Mouse (Mus musculus) forebrain, postnatal 0 days (tissue): ENCODE measurements around the gene Gm49336. TPM values are rescaled to one million over a fixed set of nuclear protein-coding genes. Genes with fewer than 3 reads are reported as not detected.

Experiments used
- ATAC-seq: fragments of 200-750 bp; cut with Nextera tagmentation; 2 replicates; pipeline ENCODE4 v1.8.0; 2017; ENCODE audit warnings: mild to moderate bottlenecking, moderate library complexity
- DNase-seq: peaks from one replicate; pipeline ENCODE4 v3.0.0-alpha.2; 2015
- H3K27ac ChIP-seq: fragments of 300-500 bp; sonication (generic); 2 replicates; pipeline ENCODE4 v1.5.1; 2014; ENCODE audit warnings: low read depth, mild to moderate bottlenecking, antibody characterized with exemption, low read length, moderate library complexity, mixed read lengths
- H3K27me3 ChIP-seq: fragments of 300-500 bp; sonication (generic); 2 replicates; pipeline ENCODE4 v1.6.1; 2014; ENCODE audit warnings: mild to moderate bottlenecking, low read length, mixed read lengths; ENCODE audit not compliant: insufficient read depth
- H3K36me3 ChIP-seq: fragments of 300-500 bp; sonication (generic); 2 replicates; pipeline ENCODE4 v1.6.1; 2014; ENCODE audit warnings: mild to moderate bottlenecking, moderate library complexity; ENCODE audit not compliant: insufficient read depth
- H3K4me1 ChIP-seq: fragments of 300-500 bp; sonication (generic); 2 replicates; pipeline ENCODE4 v1.6.1; 2014; ENCODE audit warnings: antibody characterized with exemption; ENCODE audit not compliant: insufficient read depth
- H3K4me2 ChIP-seq: fragments of 300-500 bp; sonication (generic); 2 replicates; pipeline ENCODE4 v1.6.1; 2014; ENCODE audit warnings: low read depth, mild to moderate bottlenecking, moderate library complexity
- H3K4me3 ChIP-seq: fragments of 300-500 bp; sonication (generic); 2 replicates; pipeline ENCODE4 v1.5.1; 2014; ENCODE audit warnings: low read depth, low read length, mixed read lengths
- H3K9ac ChIP-seq: fragments of 300-500 bp; sonication (generic); 2 replicates; pipeline ENCODE4 v1.6.1; 2014; ENCODE audit warnings: mild to moderate bottlenecking
- H3K9me3 ChIP-seq: fragments of 300-500 bp; sonication (generic); 2 replicates; pipeline ENCODE4 v1.6.1; 2016; ENCODE audit warnings: low read length
- CTCF ChIP-seq: sonication (generic); IDR thresholded peaks from 2 replicates; pipeline ENCODE4 v1.5.1; 2016; ENCODE audit warnings: antibody characterized with exemption, control low read depth, low read depth
- WGBS: fragments of 180-500 bp; shearing (Covaris S2); extraction: QIAGEN DNeasy Blood & Tissue Kit; methylation state at CpG from one replicate; pipeline ENCODE4 v1.1.7; 2014; 5-methylcytosine and 5-hydroxymethylcytosine counted together
- polyA plus RNA-seq: library from polyadenylated mRNA; unstranded; fragments of >200 nt; fragmentation: Nextera tagmentation; extraction: Ambion mirVana; gene quantifications from 2 replicates; pipeline ENCODE4 v1.2.1, GENCODE M21; 2015
- total RNA-seq: library from RNA; depleted of rRNA; stranded (reverse); fragments of >200 nt; gene quantifications from 2 replicates; pipeline ENCODE4 v1.2.3, GENCODE M21; 2014

Gene Gm49336
- total and polyA plus RNA-seq, 2 experiments from 2014 or later, result 35.7 to 138 TPM

DNA sequence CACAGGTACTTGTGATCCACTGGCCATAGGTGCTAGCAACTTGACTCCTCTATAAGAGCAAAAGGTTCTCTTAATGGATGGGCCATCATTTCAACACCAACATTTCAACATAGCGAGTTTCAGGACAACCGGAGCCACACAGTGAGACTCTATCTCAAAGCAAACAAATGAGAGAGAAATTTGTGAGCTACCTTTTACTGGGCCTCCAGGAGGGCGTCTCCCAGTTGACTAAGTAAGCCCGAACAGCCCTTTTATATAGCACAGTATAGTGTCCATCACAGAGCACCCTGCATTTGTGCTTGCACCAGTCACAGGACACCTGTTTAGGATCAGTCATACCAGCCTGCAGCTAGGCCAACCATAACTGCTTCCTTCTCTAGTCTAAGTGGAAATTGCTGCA is 5.8 kb upstream of the Gm49336 start:
- Histone ChIP-seq H3K27ac (no peak overlapping the region), H3K4me1 (no peaks in the 10 kb centered on the region), H3K27me3 (no peaks in the 10 kb centered on the region), H3K9me3 (no peaks in the 10 kb centered on the region), H3K4me2 (no peak overlapping the region), H3K36me3 (no peaks in the 10 kb centered on the region), H3K4me3 (no peak overlapping the region), H3K9ac (no peak overlapping the region)
- TF ChIP-seq CTCF, result no peak
- no peak for DNase-seq
- ATAC-seq, result no peak
- WGBS, result 80% methylated on average over 4 of the region's 4 CpGs

DNA sequence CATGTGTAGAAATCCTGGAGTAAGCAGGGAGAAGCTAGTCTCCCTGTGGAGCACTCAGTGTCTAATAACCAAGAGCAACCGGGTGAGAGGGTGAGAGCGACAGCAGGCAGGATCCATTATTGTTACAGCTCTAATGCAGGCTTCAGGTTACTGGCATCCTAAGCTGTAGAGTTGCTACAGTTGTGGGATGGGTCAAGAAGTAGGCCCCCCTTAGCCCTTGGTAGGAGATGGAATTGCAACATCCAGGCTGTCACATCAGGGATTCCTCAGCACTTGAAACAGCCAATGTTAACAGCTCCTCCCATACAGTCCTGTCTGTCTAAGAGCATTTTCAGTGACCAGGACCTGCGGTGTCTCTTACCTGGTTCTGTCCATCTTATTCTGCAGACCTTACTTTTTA is 5.0 kb upstream of the Gm49336 start:
- Histone ChIP-seq H3K4me3 (no peak overlapping the region), H3K9ac (no peak overlapping the region), H3K4me1 (no peaks in the 10 kb centered on the region), H3K27ac (no peak overlapping the region), H3K36me3 (no peaks in the 10 kb centered on the region), H3K9me3 (no peaks in the 10 kb centered on the region), H3K27me3 (no peaks in the 10 kb centered on the region), H3K4me2 (no peak overlapping the region)
- 29% methylated on average over 3 of the region's 3 CpGs for WGBS
- ATAC-seq (no peak), DNase-seq (no peak)
- TF ChIP-seq CTCF, result no peak

DNA sequence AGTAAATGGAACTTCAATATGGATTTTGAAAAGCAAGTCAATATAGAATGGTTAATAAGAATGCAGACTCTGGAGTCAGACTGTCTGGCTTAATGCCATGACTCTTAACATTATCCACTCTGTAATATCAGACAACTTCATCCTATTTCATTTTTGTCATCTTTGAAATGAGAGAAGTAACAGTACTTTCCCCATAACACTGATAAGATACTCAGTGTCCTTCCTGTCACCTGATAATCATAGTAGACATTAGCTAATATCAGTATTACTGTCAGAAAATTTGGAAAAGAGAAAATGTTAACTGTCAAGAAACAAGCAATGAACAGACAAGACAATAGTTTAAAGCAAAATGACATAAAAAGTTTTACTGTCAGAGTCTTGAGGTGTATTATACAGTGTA is 3.5 kb upstream of the Gm49336 start:
- no peak overlapping the region for H3K4me2 ChIP-seq
- no peak overlapping the region for H3K27ac ChIP-seq
- no peaks in the 10 kb centered on the region for H3K9me3 ChIP-seq
- peaks cover 2% of the 10 kb centered on the region; the same call in 1 of the 2 replicates for H3K4me1 ChIP-seq
- H3K36me3 ChIP-seq, result no peaks in the 10 kb centered on the region
- no peaks in the 10 kb centered on the region for H3K27me3 ChIP-seq
- DNase-seq (no peak), ATAC-seq (no peak)
- H3K4me3 ChIP-seq, result no peak overlapping the region
- no peak overlapping the region for H3K9ac ChIP-seq
- no peak for TF ChIP-seq CTCF

DNA sequence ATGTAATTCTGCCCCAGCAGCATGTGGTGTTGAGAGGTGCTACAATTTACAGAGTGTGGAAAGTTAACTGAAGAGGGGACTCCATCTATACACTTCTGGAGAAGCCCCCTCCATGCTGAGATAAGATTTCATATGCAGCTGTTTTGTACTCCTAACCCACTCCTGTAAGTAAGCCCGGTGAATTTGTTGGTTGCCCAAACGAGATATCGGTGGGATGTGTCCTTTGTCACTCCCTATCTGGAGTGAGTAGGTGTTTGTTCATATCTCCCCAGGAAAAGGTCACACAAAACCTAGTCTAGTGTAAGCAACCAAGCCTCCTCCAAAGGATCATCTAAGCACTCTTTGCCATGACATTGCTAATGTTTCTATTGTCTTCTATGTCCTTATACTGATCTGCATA is 2.2 kb upstream of the Gm49336 start:
- no peak for TF ChIP-seq CTCF
- no peak overlapping the region for H3K9ac ChIP-seq
- DNase-seq (no peak), ATAC-seq (no peak)
- H3K4me3 ChIP-seq, result no peak overlapping the region
- H3K36me3 ChIP-seq, result no peaks in the 10 kb centered on the region
- H3K27me3 ChIP-seq, result no peaks in the 10 kb centered on the region
- no peak overlapping the region for H3K4me2 ChIP-seq
- H3K27ac ChIP-seq, result no peak overlapping the region
- WGBS, result 89% methylated on average over 3 of the region's 3 CpGs
- peaks cover 3% of the 10 kb centered on the region for H3K4me1 ChIP-seq
- H3K9me3 ChIP-seq, result no peaks in the 10 kb centered on the region

DNA sequence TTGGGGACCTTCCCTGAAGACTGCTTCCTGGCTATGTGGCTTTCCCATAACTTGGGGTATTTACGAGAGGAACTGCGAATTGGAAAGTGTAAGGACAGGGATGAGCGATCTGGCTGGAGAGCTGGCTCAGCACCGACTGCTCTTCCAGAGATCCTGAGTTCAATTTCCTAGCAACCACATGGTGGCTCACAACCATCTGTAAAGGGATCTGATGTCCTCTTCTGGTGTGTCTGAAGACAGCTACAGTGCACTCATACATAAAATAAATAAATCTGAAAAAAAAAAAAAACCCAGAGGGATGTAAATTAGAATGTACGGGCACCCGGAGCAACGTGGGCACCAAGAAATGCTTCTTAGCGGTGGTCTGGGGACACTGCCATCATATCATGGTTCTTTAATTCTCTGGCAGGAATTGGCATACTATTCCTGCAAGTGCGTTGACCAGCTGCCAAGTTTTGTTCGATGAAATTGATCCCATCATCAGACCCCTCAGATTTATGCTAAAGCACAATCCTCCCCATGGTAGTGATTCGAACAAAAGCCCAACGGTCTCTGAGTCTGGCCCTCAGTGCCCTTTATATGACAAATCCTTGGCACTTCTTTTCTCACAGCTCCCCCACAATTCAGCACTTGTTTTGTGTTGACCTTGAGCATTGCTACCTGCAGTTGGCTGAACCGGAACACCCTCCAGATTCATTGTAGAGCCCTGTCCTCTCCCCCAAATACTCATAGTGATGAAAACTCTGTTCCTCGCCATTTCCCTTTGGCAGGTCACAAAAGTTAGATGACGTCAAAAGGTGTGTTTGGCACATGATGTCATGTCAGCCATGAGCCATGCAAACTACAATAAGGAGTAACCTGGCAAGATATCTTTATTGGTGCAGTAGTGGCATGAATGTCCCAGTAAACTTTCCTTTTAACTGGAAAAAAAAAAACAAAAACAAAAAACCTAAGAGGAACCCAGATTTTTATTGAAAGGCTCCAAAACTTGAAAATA is 995 bp upstream of the Gm49336 start:
- H3K4me2 ChIP-seq, result peak overlapping the region; percentile 83
- H3K27me3 ChIP-seq, result no peaks in the 10 kb centered on the region
- DNase-seq (peak; percentile 31), ATAC-seq (peak; percentile 20)
- no peaks in the 10 kb centered on the region for H3K36me3 ChIP-seq
- peak overlapping the region; percentile 94 for H3K27ac ChIP-seq
- H3K4me3 ChIP-seq, result peak overlapping the region; percentile 77
- no peaks in the 10 kb centered on the region for H3K9me3 ChIP-seq
- peak overlapping the region; percentile 87 for H3K9ac ChIP-seq
- peaks cover 3% of the 10 kb centered on the region for H3K4me1 ChIP-seq
- WGBS, result 17% methylated on average over 15 of the region's 15 CpGs
- TF ChIP-seq CTCF, result peak; percentile 37; the same call in 1 of the 2 replicates

DNA sequence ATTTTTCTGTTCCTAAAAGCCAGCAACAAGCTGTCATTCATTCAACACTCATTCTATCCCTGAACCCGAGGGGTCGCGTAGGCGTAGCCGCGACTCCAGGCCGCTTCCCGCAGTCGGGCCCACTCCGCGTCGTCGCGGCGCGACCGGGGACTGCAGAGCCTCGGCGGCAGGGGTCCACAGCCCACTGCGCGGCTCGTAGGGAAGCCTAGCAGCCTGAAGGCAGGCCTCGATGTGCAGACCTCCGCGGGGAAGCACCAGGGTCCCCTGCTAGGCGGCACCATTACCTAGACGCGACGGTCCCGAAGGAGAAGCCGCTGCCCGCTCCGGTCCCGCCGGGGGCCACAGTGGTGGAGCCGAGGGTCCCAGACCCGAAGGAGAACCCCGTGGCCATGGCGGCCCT is 428 bp downstream of the Gm49336 start:
- peak overlapping the region; percentile 87 for H3K9ac ChIP-seq
- H3K27me3 ChIP-seq, result no peaks in the 10 kb centered on the region
- H3K4me3 ChIP-seq, result peak overlapping the region; percentile 77
- H3K27ac ChIP-seq, result peak overlapping the region; percentile 95
- WGBS, result under 1% methylated on average over 39 of the region's 39 CpGs
- TF ChIP-seq CTCF, result no peak
- no peaks in the 10 kb centered on the region for H3K9me3 ChIP-seq
- H3K4me1 ChIP-seq, result peaks cover 3% of the 10 kb centered on the region
- H3K4me2 ChIP-seq, result peak overlapping the region; percentile 50
- H3K36me3 ChIP-seq, result no peaks in the 10 kb centered on the region
- peak; percentile 66 for ATAC-seq
- no peak for DNase-seq

DNA sequence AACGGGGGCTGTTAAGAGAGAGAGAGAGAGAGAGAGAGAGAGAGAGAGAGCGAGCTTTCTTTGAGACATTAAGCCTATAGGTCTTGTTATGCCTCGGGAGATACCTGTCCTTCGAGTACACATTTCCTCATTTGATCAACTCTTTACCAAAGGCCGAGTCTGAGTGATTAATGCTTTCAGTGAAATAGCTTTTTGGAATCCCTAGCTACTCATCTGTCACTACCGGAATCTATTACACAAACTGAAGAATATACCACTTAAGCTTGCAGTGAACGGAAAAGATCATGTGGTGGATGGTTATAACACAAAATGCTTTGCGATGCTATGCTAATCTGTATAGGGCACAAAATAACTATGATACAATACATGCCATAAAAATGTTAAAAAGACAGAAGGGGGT is 941 bp downstream of the Gm49336 start:
- no peak for ATAC-seq
- Histone ChIP-seq H3K36me3 (no peaks in the 10 kb centered on the region), H3K27ac (peak overlapping the region; percentile 95; the same call in 1 of the 2 replicates), H3K4me2 (peak overlapping the region; percentile 50), H3K9ac (peak overlapping the region; percentile 87), H3K27me3 (no peaks in the 10 kb centered on the region), H3K4me3 (peak overlapping the region; percentile 77), H3K4me1 (peaks cover 3% of the 10 kb centered on the region), H3K9me3 (no peaks in the 10 kb centered on the region)
- WGBS, result 16% methylated on average over 8 of the region's 8 CpGs
- TF ChIP-seq CTCF, result no peak
- peak; percentile 14 for DNase-seq
